Mouse (Mus musculus) lung, adult 2 months (tissue): ENCODE data around the gene Id1.

Source experiments
- CTCF ChIP-seq: fragments of 200-500 bp; IDR thresholded peaks from 2 replicates; pipeline ENCODE4 v1.5.1; 2011; ENCODE audit warnings: mild to moderate bottlenecking, low read length, control low read depth; ENCODE audit not compliant: insufficient read depth
- POLR2A ChIP-seq: fragments of 200-500 bp; IDR thresholded peaks from 2 replicates; pipeline ENCODE4 v1.6.1; 2011; ENCODE audit warnings: low read depth, mild to moderate bottlenecking, control low read depth, low read length, borderline replicate concordance; ENCODE audit errors: extremely low read depth

GRCm38 (mm10) chr2:152783241-152783640 lies 47.2 kb downstream of the Id1 start:
- no peak for TF ChIP-seq CTCF
- TF ChIP-seq POLR2A, result no peak
